Mouse (Mus musculus): Measurements from ENCODE around the gene Susd1.

DNA sequence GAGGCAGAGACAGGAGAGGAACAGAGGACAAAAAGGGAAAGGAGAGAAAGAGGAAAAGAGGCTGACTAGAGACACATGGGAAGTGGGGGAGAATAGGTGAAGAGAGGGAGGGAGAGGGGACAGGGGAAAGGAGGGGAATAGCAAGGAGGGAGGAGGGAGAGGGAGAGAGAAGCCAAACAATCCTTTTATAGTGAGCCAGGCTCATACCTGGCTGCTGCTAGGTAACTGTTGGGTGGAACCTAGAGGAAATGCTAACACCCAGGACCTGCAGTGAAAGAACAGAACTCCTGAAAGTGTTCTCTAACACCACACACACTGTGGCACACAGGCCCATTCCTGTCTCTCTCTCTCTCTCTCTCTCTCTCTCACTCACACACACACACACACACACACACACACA, 15.6 kb downstream of the Susd1 start:
- TF ChIP-seq CTCF (IDR thresholded peaks at IDR 0.05; ENCODE audit: low read depth, low read length), result no peak
- TF ChIP-seq TAL1 (conservative IDR thresholded peaks at IDR 0.05; ENCODE audit: low read depth, low read length), result no peak
- TF ChIP-seq GATA2 (IDR thresholded peaks at IDR 0.05; ENCODE audit: borderline replicate concordance, low read depth, low read length), result no peak
- no peak for TF ChIP-seq GATA1 (IDR thresholded peaks at IDR 0.05; ENCODE audit: borderline replicate concordance, low read length)

Measured in G1E (cell line).